Mouse (Mus musculus): ENCODE results near the gene Sertad1.

- TF ChIP-seq CTCF (conservative IDR thresholded peaks at IDR 0.05; ENCODE audit: insufficient read depth, insufficient read length, low read depth, low read length) (no peak), POLR2A (IDR thresholded peaks at IDR 0.05; ENCODE audit: low read depth, low read length) (peak; percentile 78)
These were observed 21.3 kb downstream of the Sertad1 start for GRCm38 (mm10) chr7:27507711-27508647.

All from kidney, adult 2 months (tissue).